Mouse (Mus musculus): ENCODE results near the gene Gm10309. TPM values are rescaled to one million over a fixed set of nuclear protein-coding genes. Genes with fewer than 3 reads are reported as not detected.
A peak's percentile ranks its signal among the peaks of the same experiment; 100 is the strongest.
"Not testable (repeated sequence)": the region's sequence is repeated elsewhere in the genome, so short reads cannot be mapped to it uniquely, and the experiment has no call there.

The Gm10309 gene
- polyA plus RNA-seq, 1 experiment, result not detected

- Histone ChIP-seq H3K4me3 (ENCODE audit: insufficient read depth, low read length) (no peak overlapping the region), H3K27ac (ENCODE audit: insufficient read depth, low read length) (no peak overlapping the region), H3K4me1 (ENCODE audit: control insufficient read depth, insufficient read depth, low read length) (no peaks in the 10 kb centered on the region)
- TF ChIP-seq POLR2A (IDR thresholded peaks at IDR 0.05; ENCODE audit: extremely low read depth, insufficient read depth, low read length) (no peak), CTCF (IDR thresholded peaks at IDR 0.05; ENCODE audit: extremely low read depth, insufficient read depth, low read length) (no peak)
Observed at GRCm38 (mm10) chr17:86487450-86487849, 17.6 kb downstream of the Gm10309 start.

- TF ChIP-seq POLR2A (IDR thresholded peaks at IDR 0.05; ENCODE audit: extremely low read depth, insufficient read depth, low read length) (no peak), CTCF (IDR thresholded peaks at IDR 0.05; ENCODE audit: extremely low read depth, insufficient read depth, low read length) (no peak)
- Histone ChIP-seq H3K4me3 (ENCODE audit: insufficient read depth, low read length) (no peak overlapping the region), H3K4me1 (ENCODE audit: control insufficient read depth, insufficient read depth, low read length) (no peaks in the 10 kb centered on the region), H3K27ac (ENCODE audit: insufficient read depth, low read length) (no peak overlapping the region)
Observed at GRCm38 (mm10) chr17:86486657-86487056, 18.4 kb downstream of the Gm10309 start.

- no peaks in the 10 kb centered on the region for H3K4me1 ChIP-seq (ENCODE audit: control insufficient read depth, insufficient read depth, low read length)
- H3K4me3 ChIP-seq (ENCODE audit: insufficient read depth, low read length), result no peak overlapping the region
- H3K27ac ChIP-seq (ENCODE audit: insufficient read depth, low read length), result no peak overlapping the region
- no peak for TF ChIP-seq POLR2A (IDR thresholded peaks at IDR 0.05; ENCODE audit: extremely low read depth, insufficient read depth, low read length)
- TF ChIP-seq CTCF (IDR thresholded peaks at IDR 0.05; ENCODE audit: extremely low read depth, insufficient read depth, low read length), result peak; percentile 77
Observed at GRCm38 (mm10) chr17:86484087-86484737, 20.8 kb downstream of the Gm10309 start.

GRCm38 (mm10) chr17:86482675-86483074 is 22.4 kb downstream of the Gm10309 start:
- Histone ChIP-seq H3K4me3 (ENCODE audit: insufficient read depth, low read length) (no peak overlapping the region), H3K27ac (ENCODE audit: insufficient read depth, low read length) (no peak overlapping the region), H3K4me1 (ENCODE audit: control insufficient read depth, insufficient read depth, low read length) (no peaks in the 10 kb centered on the region)
- no peak for TF ChIP-seq CTCF (IDR thresholded peaks at IDR 0.05; ENCODE audit: extremely low read depth, insufficient read depth, low read length)
- no peak for TF ChIP-seq POLR2A (IDR thresholded peaks at IDR 0.05; ENCODE audit: extremely low read depth, insufficient read depth, low read length)

DNA sequence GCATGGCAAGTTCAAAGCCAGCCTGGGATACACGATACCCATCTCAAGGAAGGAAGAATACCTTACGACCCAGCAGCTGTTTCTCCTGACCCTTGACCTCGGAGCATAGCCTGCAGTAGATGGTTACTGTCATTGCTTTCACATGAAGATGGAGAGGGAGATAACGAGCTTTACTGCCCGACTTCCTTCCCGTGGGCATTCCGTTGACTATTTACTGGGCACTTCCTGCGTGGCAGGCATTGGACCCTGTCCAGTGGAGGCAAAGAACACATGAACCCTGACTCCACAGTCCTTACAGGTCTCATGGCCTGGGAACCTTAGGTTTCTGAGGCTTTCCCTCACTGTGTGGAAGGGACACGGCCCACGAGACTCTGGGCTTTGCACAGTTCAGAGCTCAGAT is 25.6 kb downstream of the Gm10309 start:
- Histone ChIP-seq H3K27ac (ENCODE audit: insufficient read depth, low read length) (no peak overlapping the region), H3K4me1 (ENCODE audit: control insufficient read depth, insufficient read depth, low read length) (no peaks in the 10 kb centered on the region), H3K4me3 (ENCODE audit: insufficient read depth, low read length) (no peak overlapping the region)
- no peak for TF ChIP-seq POLR2A (IDR thresholded peaks at IDR 0.05; ENCODE audit: extremely low read depth, insufficient read depth, low read length)
- TF ChIP-seq CTCF (IDR thresholded peaks at IDR 0.05; ENCODE audit: extremely low read depth, insufficient read depth, low read length), result no peak

- H3K27ac ChIP-seq (ENCODE audit: insufficient read depth, low read length); H3K4me1 ChIP-seq (ENCODE audit: control insufficient read depth, insufficient read depth, low read length); H3K4me3 ChIP-seq (ENCODE audit: insufficient read depth, low read length): not testable (repeated sequence)
Observed at GRCm38 (mm10) chr17:86477401-86477800, 27.6 kb downstream of the Gm10309 start.

DNA sequence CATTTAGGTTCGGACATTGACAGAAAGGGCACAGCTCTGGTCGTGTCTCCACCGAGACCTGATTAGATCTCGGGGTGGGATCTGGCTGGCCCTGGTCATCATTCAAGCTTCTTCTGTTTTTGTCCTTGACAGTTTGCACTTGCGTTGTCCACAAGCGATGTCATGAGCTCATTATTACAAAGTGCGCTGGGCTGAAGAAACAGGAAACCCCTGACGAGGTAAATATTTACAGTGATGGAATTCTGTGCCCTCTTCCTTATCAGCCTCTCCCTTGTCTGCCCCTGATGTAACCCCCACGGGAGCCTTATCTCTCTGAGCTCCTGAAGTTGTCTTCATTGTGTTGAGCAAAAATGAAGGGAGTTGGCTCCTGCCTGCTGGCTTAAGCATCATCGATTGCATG is 28.4 kb downstream of the Gm10309 start:
- TF ChIP-seq CTCF (IDR thresholded peaks at IDR 0.05; ENCODE audit: extremely low read depth, insufficient read depth, low read length) (no peak), POLR2A (IDR thresholded peaks at IDR 0.05; ENCODE audit: extremely low read depth, insufficient read depth, low read length) (no peak)
- Histone ChIP-seq H3K27ac (ENCODE audit: insufficient read depth, low read length) (no peak overlapping the region), H3K4me3 (ENCODE audit: insufficient read depth, low read length) (no peak overlapping the region), H3K4me1 (ENCODE audit: control insufficient read depth, insufficient read depth, low read length) (no peaks in the 10 kb centered on the region)

DNA sequence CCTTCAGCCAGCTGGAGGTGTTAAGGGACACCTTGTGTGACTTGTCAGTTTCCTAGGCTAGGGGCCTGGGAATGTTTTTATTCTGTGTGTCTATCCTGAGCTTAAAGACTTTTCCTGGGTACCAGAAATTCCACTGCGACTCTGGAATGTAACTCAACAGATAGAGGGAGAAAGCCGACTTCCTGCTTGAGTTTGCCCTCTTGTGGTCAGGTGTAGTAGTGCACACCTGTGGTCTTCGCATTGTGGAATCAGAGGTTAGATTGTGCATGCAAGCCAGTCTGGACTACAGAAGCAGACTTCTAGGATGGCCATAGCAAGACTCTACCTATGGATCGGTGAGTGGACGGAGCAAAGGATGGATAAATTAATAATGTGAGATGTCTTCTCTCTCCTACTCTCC is 33.3 kb downstream of the Gm10309 start:
- H3K27ac ChIP-seq (ENCODE audit: insufficient read depth, low read length), result no peak overlapping the region
- TF ChIP-seq CTCF (IDR thresholded peaks at IDR 0.05; ENCODE audit: extremely low read depth, insufficient read depth, low read length) (peak; percentile 70), POLR2A (IDR thresholded peaks at IDR 0.05; ENCODE audit: extremely low read depth, insufficient read depth, low read length) (no peak)
- H3K4me1 ChIP-seq (ENCODE audit: control insufficient read depth, insufficient read depth, low read length), result peaks cover 5% of the 10 kb centered on the region; the same call in 1 of the 2 replicates
- no peak overlapping the region for H3K4me3 ChIP-seq (ENCODE audit: insufficient read depth, low read length)

- TF ChIP-seq POLR2A (IDR thresholded peaks at IDR 0.05; ENCODE audit: extremely low read depth, insufficient read depth, low read length) (no peak), CTCF (IDR thresholded peaks at IDR 0.05; ENCODE audit: extremely low read depth, insufficient read depth, low read length) (no peak)
- Histone ChIP-seq H3K27ac (ENCODE audit: insufficient read depth, low read length) (no peak overlapping the region), H3K4me1 (ENCODE audit: control insufficient read depth, insufficient read depth, low read length) (peaks cover 6% of the 10 kb centered on the region; the same call in 1 of the 2 replicates), H3K4me3 (ENCODE audit: insufficient read depth, low read length) (no peak overlapping the region)
Observed at GRCm38 (mm10) chr17:86470160-86470559, 34.9 kb downstream of the Gm10309 start.

- H3K27ac ChIP-seq (ENCODE audit: insufficient read depth, low read length), result no peak overlapping the region
- H3K4me1 ChIP-seq (ENCODE audit: control insufficient read depth, insufficient read depth, low read length), result peaks cover 6% of the 10 kb centered on the region; the same call in 1 of the 2 replicates
- no peak overlapping the region for H3K4me3 ChIP-seq (ENCODE audit: insufficient read depth, low read length)
- TF ChIP-seq CTCF (IDR thresholded peaks at IDR 0.05; ENCODE audit: extremely low read depth, insufficient read depth, low read length) (no peak), POLR2A (IDR thresholded peaks at IDR 0.05; ENCODE audit: extremely low read depth, insufficient read depth, low read length) (no peak)
Observed at GRCm38 (mm10) chr17:86467967-86468366, 37.1 kb downstream of the Gm10309 start.

Measured in cortical plate, adult 2 months (tissue).